Mouse (Mus musculus): ENCODE measurements at regions not wholly inside any gene's neighbourhood (a gene's known extent, or its start where the extent isn't known, plus 50 kb on each side); places are given as distances from the start of the nearest gene placed in this dataset.

- no peak for TF ChIP-seq CTCF (IDR thresholded peaks at IDR 0.05; ENCODE audit: low read depth, low read length)
- no peak for TF ChIP-seq POLR2A (IDR thresholded peaks at IDR 0.05; ENCODE audit: borderline replicate concordance, low read depth, low read length)
Measured at GRCm38 (mm10) chr14:82148827-82149498, 2165.1 kb downstream of the Olfm4 start.
